Mouse (Mus musculus) kidney, embryonic 14.5 days (tissue): ENCODE measurements around the gene Kcnma1. TPM values are rescaled to one million over a fixed set of nuclear protein-coding genes. Genes with fewer than 3 reads are reported as not detected.

Experiments used
- ATAC-seq: fragments of 200-750 bp; cut with Nextera tagmentation; 2 replicates; pipeline ENCODE4 v1.8.0; 2017; ENCODE audit warnings: moderate number of reproducible peaks, mild to moderate bottlenecking, moderate TSS enrichment, moderate library complexity; ENCODE audit not compliant: low FRiP score, low TSS enrichment
- H3K27ac ChIP-seq: fragments of 300-500 bp; sonication (generic); 2 replicates; pipeline ENCODE4 v1.5.1; 2014; ENCODE audit warnings: low read depth, mild to moderate bottlenecking, low read length, moderate library complexity, mixed read lengths
- H3K27me3 ChIP-seq: fragments of 300-500 bp; sonication (generic); 2 replicates; pipeline ENCODE4 v1.6.1; 2014; ENCODE audit warnings: mild to moderate bottlenecking, low read length; ENCODE audit not compliant: control insufficient read depth, insufficient read depth
- H3K36me3 ChIP-seq: fragments of 300-500 bp; sonication (generic); 2 replicates; pipeline ENCODE4 v1.6.1; 2014; ENCODE audit warnings: low read length, mixed read lengths; ENCODE audit not compliant: control insufficient read depth, insufficient read depth
- H3K4me1 ChIP-seq: fragments of 300-500 bp; sonication (generic); 2 replicates; pipeline ENCODE4 v1.6.1; 2014; ENCODE audit warnings: low read length, mixed read lengths; ENCODE audit not compliant: control insufficient read depth, insufficient read depth
- H3K4me2 ChIP-seq: fragments of 300-500 bp; sonication (generic); replicated peaks from 2 replicates; pipeline ENCODE4 v1.6.1; 2014; ENCODE audit warnings: low read depth, mild to moderate bottlenecking, low read length
- H3K4me3 ChIP-seq: fragments of 300-500 bp; sonication (generic); 2 replicates; pipeline ENCODE4 v1.5.1; 2014; ENCODE audit warnings: mild to moderate bottlenecking, low read length
- H3K9ac ChIP-seq: fragments of 300-500 bp; sonication (generic); 2 replicates; pipeline ENCODE4 v1.6.1; 2014; ENCODE audit warnings: low read depth, mild to moderate bottlenecking, low read length, moderate library complexity
- H3K9me3 ChIP-seq: fragments of 300-500 bp; sonication (generic); 2 replicates; pipeline ENCODE4 v1.6.1; 2016; ENCODE audit warnings: low read length; ENCODE audit not compliant: control insufficient read depth
- WGBS: fragments of 180-500 bp; shearing (Covaris S2); extraction: QIAGEN DNeasy Blood & Tissue Kit; methylation state at CpG from one replicate; pipeline ENCODE4 v1.1.7; 2014; 5-methylcytosine and 5-hydroxymethylcytosine counted together
- polyA plus RNA-seq: library from polyadenylated mRNA; unstranded; fragments of >200 nt; fragmentation: Nextera tagmentation; extraction: Ambion mirVana; gene quantifications from 2 replicates; pipeline ENCODE4 v1.2.1, GENCODE M21; 2014

Gene Kcnma1
- polyA plus RNA-seq, 1 experiment from 2014 or later, result 1.5 TPM

DNA sequence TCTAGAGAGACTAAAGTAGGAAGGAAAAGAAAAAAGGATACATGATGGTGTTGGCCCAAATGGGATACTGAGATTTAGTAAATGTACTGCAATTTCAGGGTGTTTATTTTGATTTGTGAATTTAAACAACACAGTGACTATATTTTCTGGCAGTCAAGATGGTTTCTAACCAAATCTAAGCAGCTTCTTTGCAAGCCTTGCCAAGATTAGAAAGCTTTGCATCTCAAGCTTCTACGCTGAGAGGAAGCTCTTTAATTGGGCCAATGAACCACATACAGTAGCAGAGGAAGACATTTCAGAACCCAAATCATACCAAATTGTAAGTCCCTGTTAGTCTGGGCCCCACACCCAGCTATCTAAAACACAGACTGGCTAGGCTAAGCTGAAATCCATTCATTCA lies 527.6 kb downstream of the Kcnma1 start:
- ATAC-seq, result no peak
- H3K27ac ChIP-seq, result no peak overlapping the region
- WGBS, result 90% methylated on average over 1 of the region's 1 CpGs

GRCm38 (mm10) chr14:23485802-23486500 lies 528.3 kb downstream of the Kcnma1 start:
- H3K4me3 ChIP-seq, result no peak overlapping the region
- WGBS, result 57% methylated on average over 7 of the region's 7 CpGs
- H3K36me3 ChIP-seq, result no peaks in the 10 kb centered on the region
- no peaks in the 10 kb centered on the region for H3K27me3 ChIP-seq
- no peaks in the 10 kb centered on the region for H3K9me3 ChIP-seq
- no peak overlapping the region for H3K9ac ChIP-seq
- H3K27ac ChIP-seq, result no peak overlapping the region
- no peak overlapping the region for H3K4me2 ChIP-seq
- no peak for ATAC-seq
- no peaks in the 10 kb centered on the region for H3K4me1 ChIP-seq

More for the DNA sequence above, 527.6 kb downstream of the Kcnma1 start:
- Histone ChIP-seq H3K4me1 (no peaks in the 10 kb centered on the region), H3K4me2 (no peak overlapping the region), H3K9me3 (no peaks in the 10 kb centered on the region), H3K36me3 (no peaks in the 10 kb centered on the region), H3K4me3 (no peak overlapping the region), H3K9ac (no peak overlapping the region), H3K27me3 (no peaks in the 10 kb centered on the region)

DNA sequence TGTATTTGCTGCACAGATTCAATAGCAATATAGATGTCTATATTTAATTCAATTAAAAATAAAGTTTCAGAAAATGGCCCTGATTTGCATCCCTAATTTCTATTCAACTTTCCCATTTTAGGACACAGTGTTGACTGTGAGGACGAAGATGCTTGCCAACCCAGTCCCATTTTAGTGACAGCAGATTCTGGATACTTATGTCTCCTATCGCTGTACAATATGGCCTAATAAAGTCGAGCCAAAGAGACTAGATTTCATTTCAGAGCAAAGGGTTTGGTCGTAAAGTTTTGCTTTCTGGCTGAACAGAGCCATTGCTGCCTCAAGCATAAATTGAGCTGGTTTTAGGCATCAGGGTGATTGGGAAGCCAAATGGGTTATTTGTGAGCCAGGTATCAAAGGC lies 539.2 kb downstream of the Kcnma1 start:
- no peak overlapping the region for H3K4me3 ChIP-seq
- H3K36me3 ChIP-seq, result no peaks in the 10 kb centered on the region
- H3K9me3 ChIP-seq, result no peaks in the 10 kb centered on the region
- no peak overlapping the region for H3K4me2 ChIP-seq
- WGBS, result 78% methylated on average over 4 of the region's 4 CpGs
- 0 out of 2 replicates have a peak, but pooled peaks cover 3% of the 10 kb centered on the region for H3K4me1 ChIP-seq
- no peak overlapping the region for H3K9ac ChIP-seq
- H3K27me3 ChIP-seq, result no peaks in the 10 kb centered on the region
- ATAC-seq, result no peak
- H3K27ac ChIP-seq, result no peak overlapping the region

GRCm38 (mm10) chr14:23470071-23470470 lies 544.2 kb downstream of the Kcnma1 start:
- no peak overlapping the region for H3K4me2 ChIP-seq
- 0 out of 2 replicates have a peak, but pooled peaks cover 3% of the 10 kb centered on the region for H3K4me1 ChIP-seq
- H3K4me3 ChIP-seq, result no peak overlapping the region
- ATAC-seq, result no peak
- H3K27me3 ChIP-seq, result no peaks in the 10 kb centered on the region
- H3K9me3 ChIP-seq, result no peaks in the 10 kb centered on the region
- WGBS, result 67% methylated on average over 2 of the region's 2 CpGs
- no peak overlapping the region for H3K9ac ChIP-seq
- H3K27ac ChIP-seq, result no peak overlapping the region
- no peaks in the 10 kb centered on the region for H3K36me3 ChIP-seq

DNA sequence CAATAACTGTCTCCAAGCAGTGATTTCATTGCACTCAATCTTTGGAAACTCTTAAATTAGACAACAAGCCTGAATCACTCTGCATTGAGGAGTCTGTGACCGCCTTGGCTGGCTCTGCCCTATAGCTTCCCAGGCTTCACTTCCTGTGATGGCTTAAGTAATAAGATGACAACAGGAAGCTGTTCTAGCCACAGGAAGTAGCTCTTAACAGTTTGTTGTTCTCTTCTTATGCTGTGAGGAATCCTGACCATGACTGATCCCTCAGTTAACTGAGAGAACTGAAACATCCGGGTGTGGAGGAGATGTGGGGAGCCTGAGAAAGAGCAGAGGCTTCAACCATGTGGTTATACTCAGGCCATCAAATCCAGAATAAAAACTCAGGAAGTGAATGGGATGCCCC lies 549.2 kb downstream of the Kcnma1 start:
- Histone ChIP-seq H3K4me2 (no peak overlapping the region), H3K9me3 (no peaks in the 10 kb centered on the region), H3K27me3 (no peaks in the 10 kb centered on the region), H3K27ac (no peak overlapping the region), H3K4me1 (no peaks in the 10 kb centered on the region), H3K9ac (no peak overlapping the region), H3K36me3 (no peaks in the 10 kb centered on the region), H3K4me3 (no peak overlapping the region)
- no peak for ATAC-seq
- WGBS, result 67% methylated on average over 2 of the region's 2 CpGs

GRCm38 (mm10) chr14:23458560-23458959 lies 555.7 kb downstream of the Kcnma1 start:
- Histone ChIP-seq H3K27me3 (no peaks in the 10 kb centered on the region), H3K27ac (no peak overlapping the region), H3K4me2 (no peak overlapping the region), H3K4me3 (no peak overlapping the region), H3K36me3 (no peaks in the 10 kb centered on the region), H3K4me1 (no peaks in the 10 kb centered on the region), H3K9ac (no peak overlapping the region), H3K9me3 (no peaks in the 10 kb centered on the region)
- no peak for ATAC-seq
- 55% methylated on average over 4 of the region's 4 CpGs for WGBS

- 50% methylated on average over 6 of the region's 6 CpGs for WGBS
- H3K27me3 ChIP-seq, result no peaks in the 10 kb centered on the region
- H3K4me2 ChIP-seq, result no peak overlapping the region
- no peak overlapping the region for H3K9ac ChIP-seq
- no peak overlapping the region for H3K4me3 ChIP-seq
- no peak for ATAC-seq
- no peaks in the 10 kb centered on the region for H3K4me1 ChIP-seq
- H3K36me3 ChIP-seq, result no peaks in the 10 kb centered on the region
- H3K9me3 ChIP-seq, result no peaks in the 10 kb centered on the region
- no peak overlapping the region for H3K27ac ChIP-seq
Measured at GRCm38 (mm10) chr14:23451681-23452080, 562.6 kb downstream of the Kcnma1 start.

GRCm38 (mm10) chr14:23437467-23437866 lies 576.8 kb downstream of the Kcnma1 start:
- no peak for ATAC-seq
- 68% methylated on average over 3 of the region's 3 CpGs for WGBS

GRCm38 (mm10) chr14:23435861-23436260 lies 578.4 kb downstream of the Kcnma1 start:
- Histone ChIP-seq H3K36me3 (no peaks in the 10 kb centered on the region), H3K27me3 (no peaks in the 10 kb centered on the region), H3K4me1 (no peaks in the 10 kb centered on the region), H3K4me3 (no peak overlapping the region), H3K27ac (no peak overlapping the region), H3K9ac (no peak overlapping the region), H3K9me3 (no peaks in the 10 kb centered on the region), H3K4me2 (no peak overlapping the region)
- 78% methylated on average over 8 of the region's 8 CpGs for WGBS
- no peak for ATAC-seq

More at GRCm38 (mm10) chr14:23437467-23437866, 576.8 kb downstream of the Kcnma1 start:
- Histone ChIP-seq H3K9ac (no peak overlapping the region), H3K36me3 (no peaks in the 10 kb centered on the region), H3K4me1 (no peaks in the 10 kb centered on the region), H3K27me3 (no peaks in the 10 kb centered on the region), H3K4me2 (no peak overlapping the region), H3K27ac (no peak overlapping the region), H3K4me3 (no peak overlapping the region), H3K9me3 (no peaks in the 10 kb centered on the region)
